Mouse (Mus musculus) ES-E14 (cell line): Measurements from ENCODE around the gene Ush2a. TPM values are rescaled to one million over a fixed set of nuclear protein-coding genes. Genes with fewer than 3 reads are reported as not detected.

Source experiments
- DNase-seq: peaks from one replicate; pipeline ENCODE4 v3.0.0-alpha.2; 2013; ENCODE audit warnings: low read depth, low spot score
- H3K27ac ChIP-seq: 2 replicates; pipeline ENCODE4 v1.5.1; 2012; ENCODE audit warnings: low read depth, mild to moderate bottlenecking, low read length, moderate library complexity, mixed read lengths; ENCODE audit not compliant: poor library complexity, insufficient read depth, severe bottlenecking
- H3K36me3 ChIP-seq: 2 replicates; pipeline ENCODE4 v1.6.1; 2012; ENCODE audit warnings: mild to moderate bottlenecking, low read length, moderate library complexity, mixed read lengths; ENCODE audit not compliant: control insufficient read depth, poor library complexity, insufficient read depth, severe bottlenecking
- H3K4me1 ChIP-seq, 2 experiments: fragments of 150-350 bp in 1 of 2; sonication (generic) in 1 of 2; 2 replicates each; pipeline ENCODE4 v1.6.1; 2012; ENCODE audit warnings: low read length in 2 of 2, mild to moderate bottlenecking in 1 of 2, mixed read lengths in 1 of 2; ENCODE audit not compliant: control insufficient read depth in 2 of 2, insufficient read depth in 2 of 2, poor library complexity in 1 of 2
- H3K4me3 ChIP-seq, 2 experiments: fragments of 150-350 bp in 1 of 2; sonication (generic) in 1 of 2; 2 replicates each; pipeline ENCODE4 v1.5.1; 2012; ENCODE audit warnings: low read length in 2 of 2, low read depth in 1 of 2, mild to moderate bottlenecking in 1 of 2, mixed read lengths in 1 of 2; ENCODE audit not compliant: insufficient read depth in 1 of 2, poor library complexity in 1 of 2, severe bottlenecking in 1 of 2
- H3K9ac ChIP-seq: 2 replicates; pipeline ENCODE4 v1.6.1; 2012; ENCODE audit warnings: low read depth, mild to moderate bottlenecking, low read length, mixed read lengths; ENCODE audit not compliant: poor library complexity, insufficient read depth, severe bottlenecking
- H3K9me3 ChIP-seq: fragments of 150-350 bp; sonication (generic); 2 replicates; pipeline ENCODE4 v1.6.1; 2012; ENCODE audit warnings: low read depth, mild to moderate bottlenecking, low read length; ENCODE audit not compliant: control insufficient read depth, insufficient read depth
- CHD2 ChIP-seq: IDR thresholded peaks from 2 replicates; pipeline ENCODE4 v1.6.1; 2014; ENCODE audit warnings: mild to moderate bottlenecking, low read depth, low read length, inconsistent platforms
- HCFC1 ChIP-seq: IDR thresholded peaks from 2 replicates; pipeline ENCODE4 v1.6.1; 2012; ENCODE audit warnings: low read length, inconsistent platforms, borderline replicate concordance; ENCODE audit not compliant: insufficient read depth
- MAFK ChIP-seq: IDR thresholded peaks from 2 replicates; pipeline ENCODE4 v1.6.1; 2014; ENCODE audit warnings: mild to moderate bottlenecking, low read depth, low read length, inconsistent platforms; ENCODE audit not compliant: insufficient read depth
- ZC3H11A ChIP-seq: IDR thresholded peaks from 2 replicates; pipeline ENCODE4 v1.6.1; 2012; ENCODE audit warnings: low read depth, mild to moderate bottlenecking, inconsistent platforms, low read length, borderline replicate concordance
- ZNF384 ChIP-seq: IDR thresholded peaks from 2 replicates; pipeline ENCODE4 v1.6.1; 2012; ENCODE audit warnings: low read depth, low read length, inconsistent platforms
- in situ Hi-C, 2 experiments: fragments of 600-800 bp; cut with MboI; formaldehyde crosslinking; loops; one replicate each; pipeline ENCODE4 v1.15.1; 2025; ENCODE audit warnings: low sequenced_read_pairs in 2 of 2, inconsistent platforms in 1 of 2; ENCODE audit not compliant: unreplicated experiment in 2 of 2
- total RNA-seq: library from RNA; depleted of rRNA; stranded (reverse); fragments of 300-350 nt; gene quantifications from 2 replicates; pipeline ENCODE4 v1.2.3, GENCODE M21; 2012

The Ush2a gene
- total RNA-seq, 1 experiment = 0.22 TPM

DNA sequence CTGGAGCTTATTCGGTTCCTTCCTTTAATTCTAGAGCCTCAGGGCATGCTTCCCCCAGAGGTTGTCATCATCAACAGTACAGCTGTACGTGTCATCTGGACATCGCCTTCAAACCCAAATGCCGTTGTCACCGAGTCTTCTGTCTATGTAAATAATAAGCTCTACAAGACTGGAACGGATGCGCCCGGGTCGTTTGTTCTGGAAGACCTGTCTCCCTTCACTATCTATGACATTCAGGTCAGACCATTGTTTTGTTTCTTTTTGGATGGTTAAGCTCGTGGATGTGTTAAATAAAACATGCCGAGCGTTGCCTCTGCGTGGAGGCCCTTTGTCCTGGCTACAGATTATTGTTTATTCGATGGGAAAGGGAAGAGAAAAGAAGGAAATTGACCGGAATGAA lies 493.2 kb downstream of the Ush2a start:
- no peak overlapping the region for H3K9ac ChIP-seq
- no peaks in the 10 kb centered on the region for H3K4me1 ChIP-seq
- no peak overlapping the region for H3K4me3 ChIP-seq
- no peak overlapping the region for H3K27ac ChIP-seq
- no peaks in the 10 kb centered on the region for H3K36me3 ChIP-seq
- in situ Hi-C loops = no loop called here
- TF ChIP-seq ZNF384 (no peak), HCFC1 (no peak), MAFK (no peak), CHD2 (no peak), ZC3H11A (no peak)
- no peak for DNase-seq
- H3K9me3 ChIP-seq = no peaks in the 10 kb centered on the region

DNA sequence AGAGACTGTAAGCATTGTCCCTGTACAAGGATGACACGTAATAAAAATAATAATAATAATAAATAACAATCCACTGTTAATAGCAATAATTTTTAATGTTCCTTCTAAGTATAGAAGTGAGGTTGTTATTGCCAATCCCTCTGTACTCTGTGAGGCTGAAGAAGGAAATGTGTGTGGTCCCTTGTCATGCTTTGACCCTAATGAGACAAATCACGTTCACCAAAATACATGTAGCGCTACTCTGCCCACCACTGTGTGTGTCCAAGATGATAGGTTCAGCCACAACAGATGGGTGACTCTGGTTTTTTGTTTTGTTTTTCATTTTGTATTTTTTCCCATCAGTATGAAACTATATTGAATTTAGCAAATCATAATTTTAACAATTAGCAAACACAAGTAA lies 498.7 kb downstream of the Ush2a start:
- H3K4me1 ChIP-seq = no peaks in the 10 kb centered on the region
- H3K9me3 ChIP-seq = no peaks in the 10 kb centered on the region
- no peak overlapping the region for H3K27ac ChIP-seq
- no peak for TF ChIP-seq CHD2
- no peak for TF ChIP-seq ZNF384
- TF ChIP-seq MAFK = no peak
- no peak for TF ChIP-seq ZC3H11A
- no peak for TF ChIP-seq HCFC1
- no peaks in the 10 kb centered on the region for H3K36me3 ChIP-seq
- H3K4me3 ChIP-seq = no peak overlapping the region
- in situ Hi-C loops = no loop called here
- no peak overlapping the region for H3K9ac ChIP-seq
- DNase-seq = no peak

DNA sequence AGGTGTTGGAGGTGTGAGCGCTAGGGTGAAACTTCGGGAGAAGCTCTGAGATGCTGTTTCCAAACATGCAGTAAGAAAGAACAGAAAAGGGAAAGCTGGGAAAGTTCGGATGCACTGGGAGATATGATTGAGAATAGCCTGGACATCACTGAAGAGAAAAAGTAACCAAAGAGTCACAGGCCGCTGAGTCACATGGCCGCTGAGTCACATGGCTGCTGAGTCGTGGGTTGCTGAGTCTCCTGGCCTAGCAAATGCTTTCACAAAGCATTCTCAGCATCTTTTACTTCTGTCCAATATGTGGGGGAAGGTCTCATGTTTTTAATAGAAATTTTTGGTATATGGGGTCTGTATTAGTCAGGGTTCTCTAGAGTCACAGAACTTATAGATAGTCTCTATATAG lies 500.6 kb downstream of the Ush2a start:
- Histone ChIP-seq H3K9me3 (no peaks in the 10 kb centered on the region), H3K27ac (no peak overlapping the region), H3K4me3 (no peak overlapping the region), H3K9ac (no peak overlapping the region), H3K4me1 (no peaks in the 10 kb centered on the region), H3K36me3 (no peaks in the 10 kb centered on the region)
- TF ChIP-seq ZNF384 (no peak), CHD2 (no peak), MAFK (no peak), HCFC1 (no peak), ZC3H11A (no peak)
- DNase-seq = no peak
- in situ Hi-C loops = no loop called here

DNA sequence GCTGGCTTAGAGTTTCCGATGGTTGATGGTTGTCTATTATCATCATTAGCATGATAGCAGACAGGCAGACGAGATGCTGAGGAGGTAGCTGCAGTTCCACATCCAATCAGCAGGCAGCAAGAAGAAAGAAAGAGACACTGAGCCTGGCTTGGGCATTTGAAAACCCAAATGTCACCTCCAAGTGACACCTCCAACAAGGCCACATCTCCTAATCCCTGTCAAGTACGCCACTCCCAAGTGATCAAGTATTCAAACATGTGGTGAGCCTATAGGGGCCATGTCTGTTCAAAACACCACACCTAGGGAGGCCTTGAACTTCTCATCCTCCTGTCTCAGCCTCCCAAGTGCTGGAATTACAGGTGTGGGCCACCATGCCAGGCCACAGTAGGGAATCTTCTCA lies 501.9 kb downstream of the Ush2a start:
- H3K36me3 ChIP-seq = no peaks in the 10 kb centered on the region
- TF ChIP-seq CHD2 = no peak
- no peak for TF ChIP-seq MAFK
- TF ChIP-seq ZNF384 = no peak
- no peak for TF ChIP-seq HCFC1
- no peak for TF ChIP-seq ZC3H11A
- no peak overlapping the region for H3K4me3 ChIP-seq
- in situ Hi-C loops = no loop called here
- no peaks in the 10 kb centered on the region for H3K9me3 ChIP-seq
- no peaks in the 10 kb centered on the region for H3K4me1 ChIP-seq
- no peak overlapping the region for H3K9ac ChIP-seq
- no peak for DNase-seq
- no peak overlapping the region for H3K27ac ChIP-seq

DNA sequence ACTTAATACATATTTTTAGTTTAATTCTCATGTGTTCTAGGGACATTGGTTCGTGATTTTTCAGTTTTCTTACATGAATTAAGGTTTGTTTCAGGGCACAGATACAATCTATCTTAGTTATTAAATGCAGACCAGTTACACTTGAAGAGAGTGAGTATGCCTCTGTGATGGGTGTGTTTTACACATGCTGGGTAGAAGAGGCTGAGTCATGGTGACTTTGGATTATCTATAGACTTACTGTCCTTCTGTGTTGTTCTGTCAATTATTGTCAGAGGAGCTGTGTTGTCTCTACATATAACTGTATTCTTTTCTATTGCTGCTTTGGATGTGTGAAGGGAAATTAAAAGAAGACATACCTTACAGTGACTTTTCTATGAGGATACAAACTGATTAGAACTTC lies 509.0 kb downstream of the Ush2a start:
- TF ChIP-seq HCFC1 = no peak
- no peak for TF ChIP-seq ZNF384
- no peak for TF ChIP-seq ZC3H11A
- no peak for TF ChIP-seq MAFK
- no peak for TF ChIP-seq CHD2
- Histone ChIP-seq H3K4me3 (no peak overlapping the region), H3K36me3 (no peaks in the 10 kb centered on the region), H3K4me1 (no peaks in the 10 kb centered on the region), H3K9me3 (no peaks in the 10 kb centered on the region), H3K9ac (no peak overlapping the region), H3K27ac (no peak overlapping the region)
- DNase-seq = no peak
- in situ Hi-C loops = no loop called here
